Mouse (Mus musculus) c-Kit-positive CD71-positive TER-119-positive erythroid progenitor cells, embryonic 14.5 days (primary cell): ENCODE measurements around the gene Nfu1.

Experiments
- DNase-seq: peaks from one replicate; pipeline ENCODE4 v3.0.0-alpha.2; 2013; ENCODE audit warnings: low spot score

Gene Nfu1

DNA sequence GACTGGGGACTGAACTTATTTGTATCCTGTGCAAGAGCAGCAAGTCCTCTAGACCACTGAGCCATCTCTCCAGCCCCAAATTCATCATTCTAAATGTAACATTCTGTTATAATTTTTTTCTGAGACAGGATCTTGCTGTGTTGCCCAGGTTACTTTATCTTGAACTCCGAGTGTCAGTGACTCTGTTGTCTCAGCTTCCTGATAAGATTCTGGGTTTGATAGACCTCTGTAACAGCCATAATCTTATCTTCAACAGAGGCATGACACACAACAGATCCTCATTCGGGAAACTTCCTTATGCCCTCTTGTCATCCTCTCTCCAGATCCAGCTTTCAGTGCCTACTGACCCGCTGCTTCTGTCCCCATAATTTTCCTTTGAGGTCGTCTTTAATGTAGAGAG lies 63.7 kb downstream of the Nfu1 start:
- DNase-seq = no peak

- no peak for DNase-seq
Observed at GRCm38 (mm10) chr6:87075092-87075685, 66.2 kb downstream of the Nfu1 start.
